Mouse (Mus musculus) olfactory bulb, adult 2 months (tissue): Measurements from ENCODE around the gene Tm9sf3. TPM values are rescaled to one million over a fixed set of nuclear protein-coding genes. Genes with fewer than 3 reads are reported as not detected.
A peak's percentile ranks its signal among the peaks of the same experiment; 100 is the strongest.

Source experiments
- H3K27ac ChIP-seq: fragments of 200-500 bp; 2 replicates; pipeline ENCODE4 v1.5.1; 2012; ENCODE audit warnings: low read depth, low read length; ENCODE audit not compliant: insufficient read depth
- H3K4me1 ChIP-seq: fragments of 200-500 bp; 2 replicates; pipeline ENCODE4 v1.6.1; 2012; ENCODE audit warnings: low read length; ENCODE audit not compliant: control insufficient read depth, insufficient read depth
- H3K4me3 ChIP-seq: fragments of 200-500 bp; 2 replicates; pipeline ENCODE4 v1.5.1; 2012; ENCODE audit warnings: mild to moderate bottlenecking, low read depth, low read length, moderate library complexity; ENCODE audit not compliant: insufficient read depth
- CTCF ChIP-seq: fragments of 200-500 bp; IDR thresholded peaks from 2 replicates; pipeline ENCODE4 v1.5.1; 2012; ENCODE audit warnings: low read depth, mild to moderate bottlenecking, low read length, moderate library complexity; ENCODE audit not compliant: insufficient read depth
- POLR2A ChIP-seq: fragments of 200-500 bp; IDR thresholded peaks from 2 replicates; pipeline ENCODE4 v1.6.1; 2012; ENCODE audit warnings: mild to moderate bottlenecking, low read depth, low read length, moderate library complexity; ENCODE audit not compliant: insufficient read depth
- WGBS: fragments of 180-500 bp; shearing (Covaris S2); methylation state at CpG from one replicate; pipeline ENCODE4 v1.1.7; 2018; 5-methylcytosine and 5-hydroxymethylcytosine counted together
- polyA plus RNA-seq: library from polyadenylated mRNA; stranded (reverse); fragments of >200 nt; gene quantifications from 2 replicates; pipeline ENCODE4 v1.2.4, GENCODE M21; 2012; ENCODE audit warnings: low replicate concordance; ENCODE audit not compliant: missing spikeins, insufficient read depth, insufficient read length

The Tm9sf3 gene
- polyA plus RNA-seq, 1 experiment = 131 TPM

DNA sequence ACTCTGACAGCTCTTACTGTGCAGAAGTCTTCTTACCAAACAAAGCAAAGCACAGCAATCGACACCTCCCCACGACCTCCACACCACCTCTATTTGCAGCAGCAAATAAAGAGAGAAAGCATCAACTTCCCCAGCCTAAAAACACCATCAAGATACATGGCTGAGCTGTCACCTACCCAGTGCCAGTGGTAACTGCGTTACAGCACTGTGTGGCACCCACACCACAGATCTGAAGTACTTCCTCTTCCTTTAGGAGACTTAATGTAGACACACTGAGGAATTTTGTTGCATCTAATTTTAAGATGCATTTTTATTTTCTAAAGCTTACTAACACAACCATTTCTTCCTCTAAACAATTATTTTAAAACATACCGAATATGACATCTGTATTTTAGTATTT is 17.5 kb downstream of the Tm9sf3 start:
- TF ChIP-seq CTCF (no peak), POLR2A (no peak)
- H3K4me3 ChIP-seq = no peak overlapping the region
- no peak overlapping the region for H3K27ac ChIP-seq
- no peaks in the 10 kb centered on the region for H3K4me1 ChIP-seq
- 88% methylated on average over 4 of the region's 4 CpGs for WGBS

- Histone ChIP-seq H3K27ac (no peak overlapping the region), H3K4me3 (no peak overlapping the region), H3K4me1 (no peaks in the 10 kb centered on the region)
- TF ChIP-seq CTCF (no peak), POLR2A (no peak)
- WGBS = 62% methylated on average over 6 of the region's 6 CpGs
Measured at GRCm38 (mm10) chr19:41244581-41244980, 19.2 kb downstream of the Tm9sf3 start.

- Histone ChIP-seq H3K4me1 (no peaks in the 10 kb centered on the region), H3K4me3 (no peak overlapping the region), H3K27ac (no peak overlapping the region)
- TF ChIP-seq POLR2A (no peak), CTCF (no peak)
- WGBS = 94% methylated on average over 5 of the region's 5 CpGs
Measured at GRCm38 (mm10) chr19:41241997-41242396, 21.8 kb downstream of the Tm9sf3 start.

GRCm38 (mm10) chr19:41233698-41234097 is 30.1 kb downstream of the Tm9sf3 start:
- Histone ChIP-seq H3K27ac (no peak overlapping the region), H3K4me1 (no peaks in the 10 kb centered on the region), H3K4me3 (no peak overlapping the region)
- 96% methylated on average over 4 of the region's 4 CpGs for WGBS
- TF ChIP-seq POLR2A (no peak), CTCF (no peak)

DNA sequence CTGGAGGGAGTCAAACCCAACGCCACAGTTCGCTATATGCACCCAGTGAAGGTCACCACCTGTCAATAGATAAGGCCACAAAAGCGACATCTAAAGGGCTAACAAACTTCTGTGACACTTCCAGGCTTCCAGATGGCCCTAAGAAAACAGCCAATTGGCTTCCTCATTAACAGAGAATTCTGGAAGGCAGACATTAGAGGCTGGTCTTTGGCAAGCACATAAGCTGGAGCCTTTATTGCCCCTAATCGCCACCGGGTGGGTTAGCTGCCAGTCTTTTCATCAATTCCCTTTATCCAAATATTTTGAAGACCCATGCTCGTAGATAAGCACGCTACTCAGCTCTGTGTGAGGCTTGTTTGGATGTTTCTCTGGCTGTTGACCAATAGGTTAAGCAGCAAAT is 55.5 kb downstream of the Tm9sf3 start:
- Histone ChIP-seq H3K4me3 (no peak overlapping the region), H3K4me1 (peaks cover 15% of the 10 kb centered on the region), H3K27ac (no peak overlapping the region)
- 43% methylated on average over 7 of the region's 7 CpGs for WGBS
- no peak for TF ChIP-seq CTCF
- no peak for TF ChIP-seq POLR2A

GRCm38 (mm10) chr19:41206811-41207344 is 56.9 kb downstream of the Tm9sf3 start, which contains the start of gene Tll2:
TSS of gene Tll2 (minus strand) at chr19:41206835.
- Histone ChIP-seq H3K4me1 (peaks cover 15% of the 10 kb centered on the region), H3K4me3 (peak within 1 kb of the TSS; percentile 24), H3K27ac (no peak within 1 kb of the TSS)
- TF ChIP-seq POLR2A (no peak), CTCF (no peak)
- WGBS = under 1% methylated on average over 32 of the region's 32 CpGs

GRCm38 (mm10) chr19:41206041-41206810 is 57.6 kb downstream of the Tm9sf3 start:
- Histone ChIP-seq H3K4me3 (peak overlapping the region; percentile 24), H3K4me1 (peaks cover 15% of the 10 kb centered on the region), H3K27ac (no peak overlapping the region)
- 2% methylated on average over 46 of the region's 46 CpGs for WGBS
- TF ChIP-seq CTCF (no peak), POLR2A (no peak)

- H3K4me1 ChIP-seq = peaks cover 15% of the 10 kb centered on the region
- no peak overlapping the region for H3K27ac ChIP-seq
- no peak for TF ChIP-seq POLR2A
- TF ChIP-seq CTCF = peak; percentile 9; the same call in 1 of the 2 replicates
- H3K4me3 ChIP-seq = no peak overlapping the region
- WGBS = 76% methylated on average over 11 of the region's 11 CpGs
Measured at GRCm38 (mm10) chr19:41204159-41205081, 59.4 kb downstream of the Tm9sf3 start.

GRCm38 (mm10) chr19:41197606-41198005 is 66.2 kb downstream of the Tm9sf3 start:
- Histone ChIP-seq H3K4me1 (no peaks in the 10 kb centered on the region), H3K4me3 (no peak overlapping the region), H3K27ac (no peak overlapping the region)
- TF ChIP-seq CTCF = no peak
- no peak for TF ChIP-seq POLR2A
- WGBS = 74% methylated on average over 12 of the region's 12 CpGs
